Mouse (Mus musculus): ENCODE measurements around the gene Sept11. TPM values are rescaled to one million over a fixed set of nuclear protein-coding genes. Genes with fewer than 3 reads are reported as not detected.

The Sept11 gene
- polyA plus RNA-seq, 1 experiment from 2014 or later = 178 TPM

DNA sequence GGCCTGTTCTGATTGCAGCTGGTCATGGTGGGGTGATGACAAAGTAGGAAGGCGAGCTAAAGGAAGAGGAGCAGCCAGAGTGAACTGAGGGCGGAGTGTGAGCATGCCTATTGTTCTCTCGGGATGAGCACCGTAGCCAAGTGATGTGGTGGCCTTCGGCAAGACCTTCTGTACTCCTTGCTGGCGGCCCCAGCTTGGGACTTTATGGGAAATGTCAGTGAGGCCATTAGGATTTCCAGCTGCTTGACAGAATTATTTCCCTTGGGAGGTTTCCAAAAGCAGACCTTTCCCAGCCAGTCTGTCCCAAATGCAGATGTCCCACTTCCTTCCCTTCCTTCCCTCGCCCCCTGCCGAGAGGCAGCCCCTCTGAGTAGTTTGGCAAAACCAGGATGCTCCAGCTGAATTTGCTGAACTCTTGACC is 8.1 kb downstream of the Sept11 start:
- Histone ChIP-seq H3K9ac (ENCODE audit: low read length) (no peak overlapping the region), H3K4me3 (ENCODE audit: low read depth, low read length) (no peak overlapping the region), H3K9me3 (ENCODE audit: control insufficient read depth, low read length) (no peaks in the 10 kb centered on the region), H3K4me2 (ENCODE audit: low read length) (no peak overlapping the region), H3K36me3 (ENCODE audit: control insufficient read depth, insufficient read depth, low read length) (0 out of 2 replicates have a peak, but pooled peaks cover 5% of the 10 kb centered on the region), H3K4me1 (replicated peaks; ENCODE audit: control insufficient read depth, insufficient read depth, low read length) (peaks cover 52% of the 10 kb centered on the region), H3K27me3 (replicated peaks; ENCODE audit: control insufficient read depth, insufficient read depth, low read length) (no peaks in the 10 kb centered on the region), H3K27ac (ENCODE audit: low read depth) (peak overlapping the region; percentile 62)
- 0 out of 2 replicates have a peak, but pooled peaks have one; percentile 23 for ATAC-seq (replicated peaks; ENCODE audit: low FRiP score, low TSS enrichment, low read depth)
- peak; percentile 62 for DNase-seq (ENCODE audit: low spot score)
- WGBS = 40% methylated on average over 8 of the region's 8 CpGs

DNA sequence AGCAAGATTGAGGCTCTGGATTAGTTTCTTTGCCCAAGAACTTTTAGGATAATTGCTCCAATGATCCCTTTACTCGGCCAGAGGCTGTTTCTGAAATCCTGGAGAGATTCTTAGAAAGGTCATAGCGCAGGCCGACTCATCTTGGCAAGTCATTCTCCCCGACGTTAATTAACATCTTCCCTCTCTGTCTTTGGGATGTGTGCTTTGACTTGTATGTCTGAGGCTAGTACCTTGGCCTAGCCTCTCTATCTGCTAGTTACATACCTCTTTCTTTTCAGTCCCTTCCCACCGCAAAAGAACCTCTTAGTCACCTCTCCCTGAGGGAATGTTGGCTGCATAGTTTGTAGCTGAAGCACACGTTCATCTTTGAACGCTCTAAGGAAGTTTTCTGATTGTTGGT is 10.4 kb downstream of the Sept11 start:
- Histone ChIP-seq H3K9ac (ENCODE audit: low read length) (no peak overlapping the region), H3K36me3 (ENCODE audit: control insufficient read depth, insufficient read depth, low read length) (no peaks in the 10 kb centered on the region), H3K4me2 (ENCODE audit: low read length) (no peak overlapping the region), H3K9me3 (ENCODE audit: control insufficient read depth, low read length) (no peaks in the 10 kb centered on the region), H3K4me3 (ENCODE audit: low read depth, low read length) (no peak overlapping the region), H3K4me1 (replicated peaks; ENCODE audit: control insufficient read depth, insufficient read depth, low read length) (peaks cover 31% of the 10 kb centered on the region), H3K27ac (ENCODE audit: low read depth) (no peak overlapping the region), H3K27me3 (replicated peaks; ENCODE audit: control insufficient read depth, insufficient read depth, low read length) (no peaks in the 10 kb centered on the region)
- DNase-seq (ENCODE audit: low spot score) (no peak), ATAC-seq (replicated peaks; ENCODE audit: low FRiP score, low TSS enrichment, low read depth) (no peak)
- WGBS = 82% methylated on average over 8 of the region's 8 CpGs

DNA sequence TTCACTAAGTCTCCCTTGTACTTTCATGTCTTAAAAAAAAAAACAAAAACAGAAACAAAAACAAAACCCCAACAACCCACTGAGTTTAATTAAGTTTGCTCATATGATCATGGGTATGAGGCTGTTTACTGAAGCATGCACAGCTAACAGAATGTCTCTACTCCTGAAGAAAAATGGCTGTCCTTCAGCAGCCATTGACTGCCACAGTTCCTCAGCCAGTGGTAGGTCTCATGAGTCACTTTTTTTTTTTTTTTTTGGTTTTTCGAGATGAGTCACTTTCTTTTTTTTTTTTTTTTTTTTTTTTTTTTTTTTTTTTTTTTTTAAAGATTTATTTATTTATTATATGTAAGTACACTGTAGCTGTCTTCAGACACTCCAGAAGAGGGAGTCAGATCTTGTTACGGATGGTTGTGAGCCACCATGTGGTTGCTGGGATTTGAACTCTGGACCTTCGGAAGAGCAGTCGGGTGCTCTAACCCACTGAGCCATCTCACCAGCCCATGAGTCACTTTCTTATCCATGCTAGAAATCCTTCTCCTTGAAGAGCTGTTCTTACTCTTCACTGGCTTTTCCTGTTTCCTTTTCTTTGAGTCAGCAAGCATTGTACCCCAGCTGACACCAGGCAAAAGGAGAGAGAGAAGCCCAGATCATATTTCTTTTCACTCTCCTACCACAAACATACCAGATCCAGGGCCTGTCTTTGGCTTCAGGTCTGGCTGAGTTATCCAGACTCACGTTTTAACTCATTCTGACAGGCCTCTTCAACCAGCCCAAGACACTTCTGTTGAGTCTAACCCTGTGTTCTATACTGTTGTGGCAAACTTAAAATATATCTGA is 12.0 kb downstream of the Sept11 start:
- no peaks in the 10 kb centered on the region for H3K9me3 ChIP-seq (ENCODE audit: control insufficient read depth, low read length)
- H3K27ac ChIP-seq (ENCODE audit: low read depth) = no peak overlapping the region
- no peak for ATAC-seq (replicated peaks; ENCODE audit: low FRiP score, low TSS enrichment, low read depth)
- H3K27me3 ChIP-seq (replicated peaks; ENCODE audit: control insufficient read depth, insufficient read depth, low read length) = no peaks in the 10 kb centered on the region
- WGBS = 61% methylated on average over 4 of the region's 5 CpGs
- no peak overlapping the region for H3K4me3 ChIP-seq (ENCODE audit: low read depth, low read length)
- H3K4me1 ChIP-seq (replicated peaks; ENCODE audit: control insufficient read depth, insufficient read depth, low read length) = peaks cover 20% of the 10 kb centered on the region
- H3K9ac ChIP-seq (ENCODE audit: low read length) = no peak overlapping the region
- DNase-seq (ENCODE audit: low spot score) = no peak
- no peak overlapping the region for H3K4me2 ChIP-seq (ENCODE audit: low read length)
- peaks cover 4% of the 10 kb centered on the region; the same call in 1 of the 2 replicates for H3K36me3 ChIP-seq (ENCODE audit: control insufficient read depth, insufficient read depth, low read length)

DNA sequence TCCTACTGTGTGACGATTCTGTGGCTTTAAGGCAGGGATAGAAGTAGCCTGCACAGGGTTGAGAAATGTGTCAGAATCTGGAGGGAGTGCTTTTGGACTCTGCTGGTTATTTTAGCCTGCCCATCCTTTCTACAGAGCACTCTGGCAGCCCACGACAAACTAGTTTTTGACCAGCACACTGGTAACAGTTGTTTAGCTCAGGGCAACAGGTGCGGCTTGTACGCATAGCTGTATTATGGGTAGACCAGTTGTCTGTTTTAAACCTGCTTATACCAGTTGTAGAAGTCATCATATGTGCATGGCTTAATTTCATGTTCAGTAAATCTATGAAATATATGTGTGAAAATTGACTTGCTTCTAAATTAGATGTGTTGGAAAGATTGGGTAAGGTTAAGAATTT is 12.8 kb downstream of the Sept11 start:
- H3K9ac ChIP-seq (ENCODE audit: low read length) = no peak overlapping the region
- H3K9me3 ChIP-seq (ENCODE audit: control insufficient read depth, low read length) = no peaks in the 10 kb centered on the region
- no peak overlapping the region for H3K27ac ChIP-seq (ENCODE audit: low read depth)
- no peak for DNase-seq (ENCODE audit: low spot score)
- no peak for ATAC-seq (replicated peaks; ENCODE audit: low FRiP score, low TSS enrichment, low read depth)
- no peak overlapping the region for H3K4me2 ChIP-seq (ENCODE audit: low read length)
- no peaks in the 10 kb centered on the region for H3K27me3 ChIP-seq (replicated peaks; ENCODE audit: control insufficient read depth, insufficient read depth, low read length)
- WGBS = 87% methylated on average over 4 of the region's 4 CpGs
- peaks cover 10% of the 10 kb centered on the region; the same call in 1 of the 2 replicates for H3K36me3 ChIP-seq (ENCODE audit: control insufficient read depth, insufficient read depth, low read length)
- peaks cover 13% of the 10 kb centered on the region for H3K4me1 ChIP-seq (replicated peaks; ENCODE audit: control insufficient read depth, insufficient read depth, low read length)
- no peak overlapping the region for H3K4me3 ChIP-seq (ENCODE audit: low read depth, low read length)

DNA sequence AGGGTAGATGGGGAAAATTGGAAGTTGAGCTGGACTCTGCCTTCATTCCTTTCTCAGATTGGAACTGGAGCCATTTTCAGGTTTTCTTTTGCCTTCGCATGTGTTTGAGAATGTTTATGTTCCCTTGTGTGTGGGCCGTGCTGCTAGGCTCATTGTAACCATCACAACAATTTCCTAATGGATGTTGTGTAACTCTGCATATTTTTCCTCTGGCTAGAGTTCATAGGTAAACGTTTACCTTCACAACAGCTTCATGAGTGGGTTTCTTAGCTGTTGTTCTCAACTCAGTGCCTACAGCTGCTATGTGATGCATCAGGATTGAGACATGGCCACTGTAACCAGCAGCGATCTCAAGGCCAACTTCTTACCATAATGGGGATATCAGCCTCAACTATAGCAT is 15.5 kb downstream of the Sept11 start:
- Histone ChIP-seq H3K27ac (ENCODE audit: low read depth) (no peak overlapping the region), H3K36me3 (ENCODE audit: control insufficient read depth, insufficient read depth, low read length) (peaks cover 10% of the 10 kb centered on the region; the same call in 1 of the 2 replicates), H3K9me3 (ENCODE audit: control insufficient read depth, low read length) (no peaks in the 10 kb centered on the region), H3K4me1 (replicated peaks; ENCODE audit: control insufficient read depth, insufficient read depth, low read length) (peaks cover 4% of the 10 kb centered on the region; the same call in 1 of the 2 replicates), H3K9ac (ENCODE audit: low read length) (no peak overlapping the region), H3K4me3 (ENCODE audit: low read depth, low read length) (no peak overlapping the region), H3K4me2 (ENCODE audit: low read length) (no peak overlapping the region), H3K27me3 (replicated peaks; ENCODE audit: control insufficient read depth, insufficient read depth, low read length) (no peaks in the 10 kb centered on the region)
- 65% methylated on average over 4 of the region's 4 CpGs for WGBS
- DNase-seq (ENCODE audit: low spot score) = no peak
- no peak for ATAC-seq (replicated peaks; ENCODE audit: low FRiP score, low TSS enrichment, low read depth)

DNA sequence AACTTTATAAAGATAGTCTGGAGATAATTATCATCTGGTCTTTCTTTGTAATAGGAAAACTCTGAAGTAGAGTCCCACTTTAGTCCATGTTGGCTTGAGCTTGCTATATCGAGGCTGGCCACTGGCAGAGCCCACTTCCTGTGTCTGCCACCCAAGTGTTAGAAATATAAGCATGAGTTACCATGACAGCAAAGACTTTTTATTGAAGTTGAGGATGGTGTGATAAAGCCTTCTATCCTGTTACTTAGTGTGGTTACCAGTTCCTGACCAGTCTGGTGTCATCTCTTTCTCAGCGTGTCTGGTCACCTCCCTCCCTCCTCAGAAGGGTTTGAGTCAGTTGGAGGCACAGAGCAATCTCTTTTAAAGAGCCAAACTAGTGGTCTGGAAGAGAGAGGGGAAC is 16.3 kb downstream of the Sept11 start:
- H3K36me3 ChIP-seq (ENCODE audit: control insufficient read depth, insufficient read depth, low read length) = peaks cover 10% of the 10 kb centered on the region; the same call in 1 of the 2 replicates
- no peaks in the 10 kb centered on the region for H3K27me3 ChIP-seq (replicated peaks; ENCODE audit: control insufficient read depth, insufficient read depth, low read length)
- H3K4me1 ChIP-seq (replicated peaks; ENCODE audit: control insufficient read depth, insufficient read depth, low read length) = peaks cover 9% of the 10 kb centered on the region; the same call in 1 of the 2 replicates
- no peak overlapping the region for H3K9ac ChIP-seq (ENCODE audit: low read length)
- H3K9me3 ChIP-seq (ENCODE audit: control insufficient read depth, low read length) = no peaks in the 10 kb centered on the region
- DNase-seq (ENCODE audit: low spot score) = no peak
- 71% methylated on average over 2 of the region's 2 CpGs for WGBS
- H3K4me3 ChIP-seq (ENCODE audit: low read depth, low read length) = no peak overlapping the region
- ATAC-seq (replicated peaks; ENCODE audit: low FRiP score, low TSS enrichment, low read depth) = no peak
- H3K4me2 ChIP-seq (ENCODE audit: low read length) = no peak overlapping the region
- H3K27ac ChIP-seq (ENCODE audit: low read depth) = no peak overlapping the region

DNA sequence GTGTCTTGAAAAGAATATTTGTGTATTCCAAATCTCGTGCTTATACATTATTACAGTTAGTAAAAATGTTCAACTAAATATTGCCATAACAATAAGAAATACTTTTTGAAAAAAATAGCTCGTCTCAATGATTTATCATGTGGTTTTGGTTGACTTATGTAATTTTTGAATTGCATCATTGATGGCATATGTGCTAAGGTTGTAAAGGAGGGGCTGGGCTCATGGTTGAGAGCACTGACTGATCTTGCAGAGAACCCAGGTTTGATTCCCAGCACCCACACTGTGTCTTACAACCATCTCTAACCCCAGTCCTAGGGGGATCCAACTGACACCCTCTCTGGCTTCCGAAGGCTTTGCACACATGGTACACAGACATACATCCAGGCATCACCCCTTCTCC is 19.1 kb downstream of the Sept11 start:
- H3K4me2 ChIP-seq (ENCODE audit: low read length) = no peak overlapping the region
- H3K9me3 ChIP-seq (ENCODE audit: control insufficient read depth, low read length) = no peaks in the 10 kb centered on the region
- no peak overlapping the region for H3K27ac ChIP-seq (ENCODE audit: low read depth)
- H3K9ac ChIP-seq (ENCODE audit: low read length) = no peak overlapping the region
- 94% methylated on average over 3 of the region's 3 CpGs for WGBS
- ATAC-seq (replicated peaks; ENCODE audit: low FRiP score, low TSS enrichment, low read depth) (no peak), DNase-seq (ENCODE audit: low spot score) (no peak)
- H3K4me1 ChIP-seq (replicated peaks; ENCODE audit: control insufficient read depth, insufficient read depth, low read length) = peaks cover 12% of the 10 kb centered on the region; the same call in 1 of the 2 replicates
- no peaks in the 10 kb centered on the region for H3K27me3 ChIP-seq (replicated peaks; ENCODE audit: control insufficient read depth, insufficient read depth, low read length)
- no peak overlapping the region for H3K4me3 ChIP-seq (ENCODE audit: low read depth, low read length)
- peaks cover 10% of the 10 kb centered on the region; the same call in 1 of the 2 replicates for H3K36me3 ChIP-seq (ENCODE audit: control insufficient read depth, insufficient read depth, low read length)

DNA sequence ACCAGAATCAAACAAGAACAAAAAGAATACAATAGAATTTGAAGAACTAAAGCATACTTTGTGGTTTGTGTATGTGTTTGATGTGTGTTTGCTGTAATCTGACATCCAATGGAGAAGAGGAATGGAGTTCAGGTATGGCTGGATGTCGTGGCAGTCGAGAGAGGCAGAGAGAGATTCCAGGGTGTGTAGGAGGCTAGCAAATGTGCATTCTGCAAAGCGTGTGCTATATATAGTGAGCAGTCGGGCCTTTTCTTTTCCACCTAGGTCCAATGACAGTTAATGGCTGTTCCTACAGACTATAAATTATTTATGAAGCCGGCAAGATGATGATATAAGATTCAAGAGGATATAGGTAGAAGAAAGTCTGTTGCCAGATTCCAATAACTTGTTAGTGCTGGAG is 20.3 kb downstream of the Sept11 start:
- Histone ChIP-seq H3K36me3 (ENCODE audit: control insufficient read depth, insufficient read depth, low read length) (peaks cover 10% of the 10 kb centered on the region; the same call in 1 of the 2 replicates), H3K27me3 (replicated peaks; ENCODE audit: control insufficient read depth, insufficient read depth, low read length) (no peaks in the 10 kb centered on the region), H3K4me1 (replicated peaks; ENCODE audit: control insufficient read depth, insufficient read depth, low read length) (peaks cover 12% of the 10 kb centered on the region; the same call in 1 of the 2 replicates), H3K9me3 (ENCODE audit: control insufficient read depth, low read length) (no peaks in the 10 kb centered on the region), H3K4me2 (ENCODE audit: low read length) (no peak overlapping the region), H3K4me3 (ENCODE audit: low read depth, low read length) (no peak overlapping the region), H3K27ac (ENCODE audit: low read depth) (no peak overlapping the region), H3K9ac (ENCODE audit: low read length) (no peak overlapping the region)
- ATAC-seq (replicated peaks; ENCODE audit: low FRiP score, low TSS enrichment, low read depth) (no peak), DNase-seq (ENCODE audit: low spot score) (no peak)
- WGBS = 86% methylated on average over 5 of the region's 5 CpGs

Data from intestine, embryonic 14.5 days (tissue).